Mouse (Mus musculus) stomach, postnatal 0 days (tissue): Measurements from ENCODE around the gene Ggta1.

Experiments used
- CTCF ChIP-seq: IDR thresholded peaks from 2 replicates; pipeline ENCODE4 v1.5.1; 2016; ENCODE audit warnings: antibody characterized with exemption, low read depth, mild to moderate bottlenecking, moderate library complexity
- EP300 ChIP-seq: optimal IDR thresholded peaks from 2 replicates; pipeline ENCODE3; 2016; ENCODE audit warnings: antibody characterized with exemption

DNA sequence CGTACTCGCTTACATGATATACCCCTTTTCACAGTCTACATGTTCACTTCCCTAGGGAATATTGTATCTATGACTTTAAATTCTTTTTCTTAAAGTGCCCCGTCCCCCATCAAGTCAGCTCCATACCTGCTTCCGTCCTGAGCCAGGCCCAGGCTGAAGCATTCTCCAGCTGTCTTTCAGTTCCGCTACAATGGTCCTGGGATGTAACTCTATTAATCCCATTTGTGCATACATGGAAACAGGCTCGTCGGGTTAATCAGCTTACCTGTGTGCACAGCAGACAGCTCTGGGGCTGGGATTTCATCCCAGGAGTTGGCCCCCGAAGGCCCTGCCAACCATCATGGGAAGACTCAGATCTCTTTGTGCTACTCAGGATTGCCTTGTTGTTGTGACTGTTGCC, 32.2 kb downstream of the Ggta1 start:
- no peak for TF ChIP-seq CTCF
- no peak for TF ChIP-seq EP300
